Mouse (Mus musculus): ENCODE measurements at regions not wholly inside any gene's neighbourhood (a gene's known extent, or its start where the extent isn't known, plus 50 kb on each side); places are given as distances from the start of the nearest gene placed in this dataset.

GRCm38 (mm10) chr2:133724310-133724709, 172.4 kb downstream of the Bmp2 start:
- Histone ChIP-seq H3K4me1 (ENCODE audit: control insufficient read depth, insufficient read depth, low read length) (no peaks in the 10 kb centered on the region), H3K4me3 (ENCODE audit: insufficient read depth, low read depth, low read length) (no peak overlapping the region), H3K27ac (ENCODE audit: insufficient read depth, low read depth, low read length) (no peak overlapping the region)
- WGBS = 69% methylated on average over 7 of the region's 7 CpGs
- no peak for TF ChIP-seq POLR2A (IDR thresholded peaks at IDR 0.05; ENCODE audit: insufficient read depth, low read depth, low read length)
- no peak for TF ChIP-seq CTCF (IDR thresholded peaks at IDR 0.05; ENCODE audit: insufficient read depth, low read depth, low read length)

GRCm38 (mm10) chr2:133724757-133725156, 172.8 kb downstream of the Bmp2 start:
- TF ChIP-seq POLR2A (IDR thresholded peaks at IDR 0.05; ENCODE audit: insufficient read depth, low read depth, low read length) = no peak
- TF ChIP-seq CTCF (IDR thresholded peaks at IDR 0.05; ENCODE audit: insufficient read depth, low read depth, low read length) = no peak
- WGBS = 47% methylated on average over 6 of the region's 6 CpGs
- H3K4me3 ChIP-seq (ENCODE audit: insufficient read depth, low read depth, low read length) = no peak overlapping the region
- H3K4me1 ChIP-seq (ENCODE audit: control insufficient read depth, insufficient read depth, low read length) = no peaks in the 10 kb centered on the region
- no peak overlapping the region for H3K27ac ChIP-seq (ENCODE audit: insufficient read depth, low read depth, low read length)

GRCm38 (mm10) chr2:133734469-133735225, 182.7 kb downstream of the Bmp2 start:
- Histone ChIP-seq H3K4me3 (ENCODE audit: insufficient read depth, low read depth, low read length) (no peak overlapping the region), H3K4me1 (ENCODE audit: control insufficient read depth, insufficient read depth, low read length) (no peaks in the 10 kb centered on the region), H3K27ac (ENCODE audit: insufficient read depth, low read depth, low read length) (no peak overlapping the region)
- WGBS = 51% methylated on average over 9 of the region's 9 CpGs
- no peak for TF ChIP-seq POLR2A (IDR thresholded peaks at IDR 0.05; ENCODE audit: insufficient read depth, low read depth, low read length)
- TF ChIP-seq CTCF (IDR thresholded peaks at IDR 0.05; ENCODE audit: insufficient read depth, low read depth, low read length) = no peak

- 66% methylated on average over 10 of the region's 10 CpGs for WGBS
- Histone ChIP-seq H3K4me1 (ENCODE audit: control insufficient read depth, insufficient read depth, low read length) (no peaks in the 10 kb centered on the region), H3K4me3 (ENCODE audit: insufficient read depth, low read depth, low read length) (no peak overlapping the region), H3K27ac (ENCODE audit: insufficient read depth, low read depth, low read length) (no peak overlapping the region)
- TF ChIP-seq POLR2A (IDR thresholded peaks at IDR 0.05; ENCODE audit: insufficient read depth, low read depth, low read length) (no peak), CTCF (IDR thresholded peaks at IDR 0.05; ENCODE audit: insufficient read depth, low read depth, low read length) (no peak)
These were observed 187.0 kb downstream of the Bmp2 start for GRCm38 (mm10) chr2:133738839-133739430.

- no peak overlapping the region for H3K4me3 ChIP-seq (ENCODE audit: insufficient read depth, low read depth, low read length)
- H3K4me1 ChIP-seq (ENCODE audit: control insufficient read depth, insufficient read depth, low read length) = no peaks in the 10 kb centered on the region
- TF ChIP-seq CTCF (IDR thresholded peaks at IDR 0.05; ENCODE audit: insufficient read depth, low read depth, low read length) (no peak), POLR2A (IDR thresholded peaks at IDR 0.05; ENCODE audit: insufficient read depth, low read depth, low read length) (no peak)
- H3K27ac ChIP-seq (ENCODE audit: insufficient read depth, low read depth, low read length) = no peak overlapping the region
- WGBS = 50% methylated on average over 4 of the region's 4 CpGs
These were observed 196.5 kb downstream of the Bmp2 start for GRCm38 (mm10) chr2:133748493-133748892.

- no peak overlapping the region for H3K4me3 ChIP-seq (ENCODE audit: insufficient read depth, low read depth, low read length)
- 73% methylated on average over 4 of the region's 4 CpGs for WGBS
- H3K27ac ChIP-seq (ENCODE audit: insufficient read depth, low read depth, low read length) = no peak overlapping the region
- H3K4me1 ChIP-seq (ENCODE audit: control insufficient read depth, insufficient read depth, low read length) = no peaks in the 10 kb centered on the region
- no peak for TF ChIP-seq POLR2A (IDR thresholded peaks at IDR 0.05; ENCODE audit: insufficient read depth, low read depth, low read length)
- TF ChIP-seq CTCF (IDR thresholded peaks at IDR 0.05; ENCODE audit: insufficient read depth, low read depth, low read length) = no peak
These were observed 198.1 kb downstream of the Bmp2 start for GRCm38 (mm10) chr2:133749846-133750637.

GRCm38 (mm10) chr2:133754088-133754487, 202.1 kb downstream of the Bmp2 start:
- no peak overlapping the region for H3K27ac ChIP-seq (ENCODE audit: insufficient read depth, low read depth, low read length)
- WGBS = 81% methylated on average over 3 of the region's 3 CpGs
- TF ChIP-seq CTCF (IDR thresholded peaks at IDR 0.05; ENCODE audit: insufficient read depth, low read depth, low read length) = no peak
- TF ChIP-seq POLR2A (IDR thresholded peaks at IDR 0.05; ENCODE audit: insufficient read depth, low read depth, low read length) = no peak
- no peaks in the 10 kb centered on the region for H3K4me1 ChIP-seq (ENCODE audit: control insufficient read depth, insufficient read depth, low read length)
- H3K4me3 ChIP-seq (ENCODE audit: insufficient read depth, low read depth, low read length) = no peak overlapping the region

GRCm38 (mm10) chr2:133761496-133761895, 209.5 kb downstream of the Bmp2 start:
- Histone ChIP-seq H3K4me1 (ENCODE audit: control insufficient read depth, insufficient read depth, low read length) (no peaks in the 10 kb centered on the region), H3K27ac (ENCODE audit: insufficient read depth, low read depth, low read length) (no peak overlapping the region), H3K4me3 (ENCODE audit: insufficient read depth, low read depth, low read length) (no peak overlapping the region)
- TF ChIP-seq CTCF (IDR thresholded peaks at IDR 0.05; ENCODE audit: insufficient read depth, low read depth, low read length) = no peak
- no peak for TF ChIP-seq POLR2A (IDR thresholded peaks at IDR 0.05; ENCODE audit: insufficient read depth, low read depth, low read length)
- 61% methylated on average over 7 of the region's 7 CpGs for WGBS

GRCm38 (mm10) chr2:133768546-133768945, 216.6 kb downstream of the Bmp2 start:
- 97% methylated on average over 1 of the region's 1 CpGs for WGBS
- no peak overlapping the region for H3K4me3 ChIP-seq (ENCODE audit: insufficient read depth, low read depth, low read length)
- TF ChIP-seq CTCF (IDR thresholded peaks at IDR 0.05; ENCODE audit: insufficient read depth, low read depth, low read length) (no peak), POLR2A (IDR thresholded peaks at IDR 0.05; ENCODE audit: insufficient read depth, low read depth, low read length) (no peak)
- H3K27ac ChIP-seq (ENCODE audit: insufficient read depth, low read depth, low read length) = no peak overlapping the region
- H3K4me1 ChIP-seq (ENCODE audit: control insufficient read depth, insufficient read depth, low read length) = no peaks in the 10 kb centered on the region

Data from olfactory bulb, adult 2 months (tissue).